Mouse (Mus musculus): ENCODE results near the gene Tagln3. TPM values are rescaled to one million over a fixed set of nuclear protein-coding genes. Genes with fewer than 3 reads are reported as not detected.
A peak's percentile ranks its signal among the peaks of the same experiment; 100 is the strongest.

Tagln3 gene
- polyA plus RNA-seq, 1 experiment from 2014 or later = 11.1 TPM

- no peak for ATAC-seq (ENCODE audit: low FRiP score, low TSS enrichment)
- 65% methylated on average over 4 of the region's 4 CpGs for WGBS
- TF ChIP-seq EP300 (optimal IDR thresholded peaks at IDR 0.05) = no peak
- TF ChIP-seq CTCF (IDR thresholded peaks at IDR 0.05; ENCODE audit: low read depth) = no peak; the same call in 1 of the 2 replicates
- no peaks in the 10 kb centered on the region for H3K27me3 ChIP-seq (ENCODE audit: control insufficient read depth, insufficient read depth, low read length)
- no peaks in the 10 kb centered on the region for H3K9me3 ChIP-seq (ENCODE audit: control insufficient read depth, low read length)
- peak overlapping the region; percentile 73; the same call in 1 of the 2 replicates for H3K4me2 ChIP-seq (replicated peaks; ENCODE audit: low read depth)
- DNase-seq (ENCODE audit: low spot score) = no peak
- H3K4me3 ChIP-seq (ENCODE audit: low read depth, low read length) = peak overlapping the region; percentile 84; the same call in 1 of the 2 replicates
- H3K9ac ChIP-seq (ENCODE audit: low read length) = no peak overlapping the region
- H3K4me1 ChIP-seq (replicated peaks; ENCODE audit: control insufficient read depth, insufficient read depth) = no peaks in the 10 kb centered on the region
- 0 out of 2 replicates have a peak, but pooled peaks cover 2% of the 10 kb centered on the region for H3K36me3 ChIP-seq (ENCODE audit: control insufficient read depth, insufficient read depth, low read length)
- no peak overlapping the region for H3K27ac ChIP-seq (replicated peaks)
Observed at GRCm38 (mm10) chr16:45743591-45744144, 19.3 kb upstream of the Tagln3 start.

- under 1% methylated on average over 33 of the region's 51 CpGs for WGBS
- H3K4me1 ChIP-seq (replicated peaks; ENCODE audit: control insufficient read depth, insufficient read depth) = no peaks in the 10 kb centered on the region
- peak; percentile 100 for ATAC-seq (ENCODE audit: low FRiP score, low TSS enrichment)
Observed at GRCm38 (mm10) chr16:45742615-45743476, 18.4 kb upstream of the Tagln3 start, which contains the start of gene Abhd10. Gene Abhd10, minus strand, starts transcription at chr16:45742955.

GRCm38 (mm10) chr16:45737880-45738279, 13.5 kb upstream of the Tagln3 start:
- Histone ChIP-seq H3K9me3 (ENCODE audit: control insufficient read depth, low read length) (no peaks in the 10 kb centered on the region), H3K36me3 (ENCODE audit: control insufficient read depth, insufficient read depth, low read length) (no peaks in the 10 kb centered on the region), H3K27ac (replicated peaks) (no peak overlapping the region), H3K4me1 (replicated peaks; ENCODE audit: control insufficient read depth, insufficient read depth) (no peaks in the 10 kb centered on the region), H3K4me2 (replicated peaks; ENCODE audit: low read depth) (no peak overlapping the region), H3K27me3 (ENCODE audit: control insufficient read depth, insufficient read depth, low read length) (no peaks in the 10 kb centered on the region), H3K4me3 (ENCODE audit: low read depth, low read length) (no peak overlapping the region), H3K9ac (ENCODE audit: low read length) (no peak overlapping the region)
- no peak for TF ChIP-seq EP300 (optimal IDR thresholded peaks at IDR 0.05)
- TF ChIP-seq CTCF (IDR thresholded peaks at IDR 0.05; ENCODE audit: low read depth) = no peak
- DNase-seq (ENCODE audit: low spot score) = no peak
- ATAC-seq (ENCODE audit: low FRiP score, low TSS enrichment) = no peak
- WGBS = 82% methylated on average over 8 of the region's 8 CpGs

More at GRCm38 (mm10) chr16:45742615-45743476, 18.4 kb upstream of the Tagln3 start, which contains the start of gene Abhd10:
- Histone ChIP-seq H3K4me3 (ENCODE audit: low read depth, low read length) (peak within 1 kb of the TSS; percentile 84), H3K9me3 (ENCODE audit: control insufficient read depth, low read length) (no peaks in the 10 kb centered on the region), H3K9ac (ENCODE audit: low read length) (peak within 1 kb of the TSS; percentile 96), H3K4me2 (replicated peaks; ENCODE audit: low read depth) (peak within 1 kb of the TSS; percentile 73), H3K27me3 (ENCODE audit: control insufficient read depth, insufficient read depth, low read length) (no peaks in the 10 kb centered on the region), H3K27ac (replicated peaks) (peak within 1 kb of the TSS; percentile 93), H3K36me3 (ENCODE audit: control insufficient read depth, insufficient read depth, low read length) (0 out of 2 replicates have a peak, but pooled peaks cover 2% of the 10 kb centered on the region)
- TF ChIP-seq EP300 (optimal IDR thresholded peaks at IDR 0.05) = no peak
- no peak for TF ChIP-seq CTCF (IDR thresholded peaks at IDR 0.05; ENCODE audit: low read depth)
- DNase-seq (ENCODE audit: low spot score) = peak; percentile 98

- Histone ChIP-seq H3K27me3 (ENCODE audit: control insufficient read depth, insufficient read depth, low read length) (no peaks in the 10 kb centered on the region), H3K9me3 (ENCODE audit: control insufficient read depth, low read length) (no peaks in the 10 kb centered on the region), H3K4me3 (ENCODE audit: low read depth, low read length) (no peak overlapping the region), H3K27ac (replicated peaks) (no peak overlapping the region), H3K4me1 (replicated peaks; ENCODE audit: control insufficient read depth, insufficient read depth) (no peaks in the 10 kb centered on the region), H3K9ac (ENCODE audit: low read length) (no peak overlapping the region), H3K36me3 (ENCODE audit: control insufficient read depth, insufficient read depth, low read length) (peaks cover 1% of the 10 kb centered on the region; the same call in 1 of the 2 replicates), H3K4me2 (replicated peaks; ENCODE audit: low read depth) (no peak overlapping the region)
- DNase-seq (ENCODE audit: low spot score) (no peak), ATAC-seq (ENCODE audit: low FRiP score, low TSS enrichment) (no peak)
- WGBS = 92% methylated on average over 3 of the region's 3 CpGs
- TF ChIP-seq EP300 (optimal IDR thresholded peaks at IDR 0.05) (no peak), CTCF (IDR thresholded peaks at IDR 0.05; ENCODE audit: low read depth) (no peak)
Observed at GRCm38 (mm10) chr16:45736724-45737123, 12.3 kb upstream of the Tagln3 start.

GRCm38 (mm10) chr16:45729163-45729562, 4.8 kb upstream of the Tagln3 start:
- DNase-seq (ENCODE audit: low spot score) (no peak), ATAC-seq (ENCODE audit: low FRiP score, low TSS enrichment) (no peak)
- no peaks in the 10 kb centered on the region for H3K27me3 ChIP-seq (ENCODE audit: control insufficient read depth, insufficient read depth, low read length)
- peaks cover 5% of the 10 kb centered on the region; the same call in 1 of the 2 replicates for H3K36me3 ChIP-seq (ENCODE audit: control insufficient read depth, insufficient read depth, low read length)
- 79% methylated on average over 5 of the region's 5 CpGs for WGBS
- no peaks in the 10 kb centered on the region for H3K4me1 ChIP-seq (replicated peaks; ENCODE audit: control insufficient read depth, insufficient read depth)
- H3K9me3 ChIP-seq (ENCODE audit: control insufficient read depth, low read length) = no peaks in the 10 kb centered on the region
- no peak overlapping the region for H3K4me2 ChIP-seq (replicated peaks; ENCODE audit: low read depth)
- TF ChIP-seq EP300 (optimal IDR thresholded peaks at IDR 0.05) (no peak), CTCF (IDR thresholded peaks at IDR 0.05; ENCODE audit: low read depth) (no peak)
- no peak overlapping the region for H3K9ac ChIP-seq (ENCODE audit: low read length)
- H3K4me3 ChIP-seq (ENCODE audit: low read depth, low read length) = no peak overlapping the region
- no peak overlapping the region for H3K27ac ChIP-seq (replicated peaks)
